Mouse (Mus musculus) gastrocnemius, adult 2 months (tissue): Measurements from ENCODE around the gene Arrdc2. TPM values are rescaled to one million over a fixed set of nuclear protein-coding genes. Genes with fewer than 3 reads are reported as not detected.

Experiments
- DNase-seq: peaks from one replicate; pipeline ENCODE4 v3.0.0; 2022
- H3K27ac ChIP-seq: fragments of 200-600 bp; 2 replicates; pipeline ENCODE4 v1.8.1; 2022; ENCODE audit warnings: mild to moderate bottlenecking
- H3K4me3 ChIP-seq: fragments of 200-600 bp; 2 replicates; pipeline ENCODE4 v1.8.1; 2022; ENCODE audit warnings: mild to moderate bottlenecking, moderate library complexity
- CTCF ChIP-seq: fragments of 200-600 bp; IDR thresholded peaks from 2 replicates; pipeline ENCODE4 v1.8.1; 2022; ENCODE audit warnings: antibody characterized with exemption, mild to moderate bottlenecking, moderate library complexity
- intact Hi-C: fragments of 180-260 bp; cut with DNase I; formaldehyde crosslinking; loops from one replicate; pipeline ENCODE4 v1.15.1; 2025
- total RNA-seq, 2 experiments: library from RNA; stranded (reverse); gene quantifications; 2 replicates each; pipeline ENCODE4 v1.2.3; 2021

Arrdc2 gene
- total RNA-seq, 2 experiments from 2014 or later: 66.5 to 182 TPM

GRCm38 (mm10) chr8:70857516-70857915 is 18.0 kb upstream of the Arrdc2 start:
- intact Hi-C loops: loop anchor here (10.0 kb wide), 1 partner anchor 53 kb away; the partner anchor contains the start of genes Il12rb1 and Mast3
- Histone ChIP-seq H3K27ac (no peak overlapping the region), H3K4me3 (no peak overlapping the region)
- TF ChIP-seq CTCF: no peak
- no peak for DNase-seq

GRCm38 (mm10) chr8:70856541-70857197 is 17.1 kb upstream of the Arrdc2 start:
- peak; percentile 91 for DNase-seq
- Histone ChIP-seq H3K4me3 (peak overlapping the region; percentile 74), H3K27ac (peak overlapping the region; percentile 85)
- intact Hi-C loops: loop anchor here (10.0 kb wide), 1 partner anchor 52 kb away; the partner anchor contains the start of genes Il12rb1 and Mast3
- TF ChIP-seq CTCF: no peak

- peak overlapping the region; percentile 85; the same call in 1 of the 2 replicates for H3K27ac ChIP-seq
- DNase-seq: no peak
- peak overlapping the region; percentile 74 for H3K4me3 ChIP-seq
- TF ChIP-seq CTCF: no peak
- intact Hi-C loops: loop anchor here (10.0 kb wide), 1 partner anchor 51 kb away; the partner anchor contains the start of genes Il12rb1 and Mast3
Observed at GRCm38 (mm10) chr8:70856028-70856427, 16.5 kb upstream of the Arrdc2 start.

DNA sequence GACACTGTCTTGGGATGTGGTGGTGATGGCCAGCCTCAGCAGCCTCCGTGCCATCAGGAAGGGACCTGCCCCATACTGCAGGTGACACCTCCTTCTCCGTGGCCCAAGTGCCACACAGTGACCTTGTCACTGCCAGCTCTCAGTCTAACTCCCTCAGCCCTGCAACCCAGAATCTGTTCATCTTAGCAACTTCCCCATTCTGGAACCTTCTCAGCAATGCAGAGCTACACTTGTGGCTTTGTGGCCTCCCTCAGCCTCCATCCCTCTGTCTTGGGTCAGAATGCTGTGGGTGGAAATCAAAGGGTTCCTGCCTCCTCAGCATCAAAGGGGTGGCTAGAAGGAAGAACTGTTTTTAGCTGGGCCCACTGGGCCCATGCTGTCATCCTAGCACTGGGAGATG is 14.3 kb upstream of the Arrdc2 start:
- no peak for TF ChIP-seq CTCF
- Histone ChIP-seq H3K27ac (no peak overlapping the region), H3K4me3 (no peak overlapping the region)
- no peak for DNase-seq
- intact Hi-C loops: loop anchor here (10.0 kb wide), 1 partner anchor 49 kb away; the partner anchor contains the start of genes Il12rb1 and Mast3

GRCm38 (mm10) chr8:70852595-70853231 is 13.2 kb upstream of the Arrdc2 start:
- no peak for TF ChIP-seq CTCF
- DNase-seq: no peak
- intact Hi-C loops: loop anchor here (10.0 kb wide), 1 partner anchor 48 kb away; the partner anchor contains the start of genes Il12rb1 and Mast3
- H3K4me3 ChIP-seq: no peak overlapping the region
- no peak overlapping the region for H3K27ac ChIP-seq

DNA sequence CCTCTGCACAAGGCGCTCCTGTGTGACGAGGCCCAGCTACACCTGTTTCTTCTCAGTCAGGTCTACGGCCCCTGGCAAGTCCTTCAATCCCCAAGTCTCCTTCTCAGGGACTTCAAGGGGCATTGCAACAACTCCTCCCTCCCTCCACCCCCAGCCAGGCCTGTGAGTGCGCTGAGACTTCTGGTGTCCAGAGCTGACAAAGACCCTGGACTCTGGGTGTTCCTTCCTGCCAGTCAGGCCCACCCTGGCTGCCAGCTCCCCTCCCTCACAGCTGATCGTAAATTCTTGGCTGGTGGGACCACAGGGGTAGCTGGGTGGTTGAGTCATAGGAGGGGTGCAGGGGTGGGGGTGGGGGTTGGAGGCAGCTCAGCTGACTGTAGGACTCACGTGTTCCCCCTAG is 12.3 kb upstream of the Arrdc2 start:
- DNase-seq: no peak
- TF ChIP-seq CTCF: no peak
- Histone ChIP-seq H3K27ac (no peak overlapping the region), H3K4me3 (no peak overlapping the region)
- intact Hi-C loops: loop anchor here (10.0 kb wide), 1 partner anchor 47 kb away; the partner anchor contains the start of genes Il12rb1 and Mast3

DNA sequence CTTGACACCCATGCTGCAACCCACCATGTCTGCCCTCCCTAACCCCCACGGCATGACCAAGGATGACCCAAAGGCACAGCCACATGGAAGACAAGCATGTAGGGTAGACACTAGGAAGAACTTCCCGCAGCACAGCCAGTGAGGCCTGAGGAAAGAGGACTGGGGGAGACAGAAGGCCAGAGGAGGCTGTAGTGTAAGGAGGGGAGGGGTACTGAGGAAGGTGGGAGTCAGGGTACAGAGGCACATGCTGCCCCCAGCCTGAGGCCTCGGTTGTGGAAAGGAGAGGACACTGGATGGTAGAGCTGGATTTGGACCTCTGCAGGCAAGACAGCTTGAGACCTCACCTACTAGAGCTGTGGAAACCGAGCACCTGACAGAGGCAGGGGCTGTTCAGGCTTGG is 11.4 kb upstream of the Arrdc2 start:
- H3K27ac ChIP-seq: no peak overlapping the region
- intact Hi-C loops: loop anchor here (10.0 kb wide), 1 partner anchor 46 kb away; the partner anchor contains the start of genes Il12rb1 and Mast3
- DNase-seq: no peak
- TF ChIP-seq CTCF: no peak
- H3K4me3 ChIP-seq: no peak overlapping the region

DNA sequence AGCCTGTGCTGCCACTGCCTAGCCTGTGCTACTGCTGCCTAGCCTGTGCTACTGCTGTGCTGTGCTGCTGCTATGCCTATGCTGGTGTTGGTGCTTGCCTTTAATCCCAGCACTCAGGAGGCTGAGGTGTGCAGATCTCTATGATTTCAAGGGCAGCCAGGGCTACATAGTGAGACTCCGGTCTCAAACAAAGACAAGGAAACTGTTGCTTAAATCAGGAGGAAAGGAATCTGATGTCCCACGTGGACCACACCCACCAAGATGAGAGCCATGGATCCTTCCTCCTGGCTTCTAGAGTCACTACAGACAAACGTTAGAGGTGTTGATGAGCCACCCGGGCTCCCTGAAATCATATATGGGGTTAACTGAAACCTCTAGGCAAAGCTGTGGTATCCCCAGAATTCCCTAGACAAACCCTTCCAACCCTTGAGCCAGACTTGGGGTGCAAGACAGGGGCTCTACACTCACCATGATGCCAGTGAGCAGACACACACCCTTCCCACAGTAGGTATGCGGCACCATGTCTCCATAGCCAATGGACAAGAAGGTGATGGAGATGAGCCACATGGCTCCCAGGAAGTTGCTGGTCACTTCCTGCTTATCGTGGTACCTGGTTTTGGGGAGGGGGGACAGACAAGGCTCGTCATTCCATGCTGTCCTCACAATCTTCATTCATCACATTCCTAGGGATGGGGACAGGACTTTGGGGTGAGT is 10.8 kb upstream of the Arrdc2 start:
- TF ChIP-seq CTCF: no peak
- peak overlapping the region; percentile 38; the same call in 1 of the 2 replicates for H3K27ac ChIP-seq
- intact Hi-C loops: loop anchor here (10.0 kb wide), 1 partner anchor 45 kb away; the partner anchor contains the start of genes Il12rb1 and Mast3
- DNase-seq: no peak
- H3K4me3 ChIP-seq: no peak overlapping the region

DNA sequence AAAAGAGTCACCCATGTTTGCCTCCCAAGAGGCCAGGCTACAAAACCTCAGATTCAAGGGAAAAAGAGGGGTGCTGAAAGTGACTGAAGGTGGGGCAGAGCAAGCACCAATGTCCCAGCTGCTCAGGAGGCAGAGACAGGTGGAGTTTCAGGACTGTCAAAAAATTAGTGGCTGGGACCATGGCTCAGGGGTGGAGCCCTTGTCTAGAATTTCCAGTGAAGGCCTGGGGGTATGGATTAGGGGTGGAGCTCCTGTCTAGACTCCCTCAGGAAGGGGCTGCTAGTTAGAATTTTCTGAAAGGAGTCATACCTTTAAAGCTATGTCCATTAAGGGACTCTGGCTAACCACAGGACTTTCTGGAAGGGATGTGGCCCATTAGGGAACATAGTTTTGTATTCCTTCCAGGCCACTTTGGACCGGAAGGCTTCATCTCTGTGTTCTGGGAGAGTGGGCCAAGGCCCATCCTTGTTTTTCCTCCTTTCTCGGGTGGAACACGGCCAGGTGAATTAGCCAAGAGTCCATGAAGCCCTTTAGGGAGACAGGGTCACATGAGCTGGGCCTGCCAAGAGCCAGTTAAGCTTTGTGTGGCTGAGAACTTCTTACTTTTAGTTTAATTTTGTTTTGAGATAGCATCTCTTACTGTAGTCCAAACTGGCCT is 9.9 kb upstream of the Arrdc2 start:
- intact Hi-C loops: no loop called here
- TF ChIP-seq CTCF: no peak
- peak; percentile 83 for DNase-seq
- peak overlapping the region; percentile 46 for H3K27ac ChIP-seq
- H3K4me3 ChIP-seq: no peak overlapping the region

- intact Hi-C loops: no loop called here
- Histone ChIP-seq H3K27ac (no peak overlapping the region), H3K4me3 (no peak overlapping the region)
- TF ChIP-seq CTCF: peak; percentile 44
- no peak for DNase-seq
Observed at GRCm38 (mm10) chr8:70846371-70847154, 7.0 kb upstream of the Arrdc2 start.

GRCm38 (mm10) chr8:70845108-70845507 is 5.6 kb upstream of the Arrdc2 start:
- no peak for DNase-seq
- intact Hi-C loops: no loop called here
- Histone ChIP-seq H3K27ac (no peak overlapping the region), H3K4me3 (no peak overlapping the region)
- no peak for TF ChIP-seq CTCF
